Mouse (Mus musculus) megakaryocyte-erythroid progenitor cell, adult 5 weeks (primary cell): ENCODE measurements around the gene Il17rc. TPM values are rescaled to one million over a fixed set of nuclear protein-coding genes. Genes with fewer than 3 reads are reported as not detected.

Experiments
- polyA plus RNA-seq: library from polyadenylated mRNA; stranded (reverse); fragments of >175 nt; gene quantifications from 2 replicates; pipeline ENCODE4 v1.2.3, GENCODE M21; 2012

Il17rc gene
- 0.29 and 1.9 TPM in 2 replicates for polyA plus RNA-seq

GRCm38 (mm10) chr6:113471297-113471936, at the start of gene Il17rc:
Gene Il17rc (plus strand): TSS chr6:113471427.

GRCm38 (mm10) chr6:113435664-113436205, 35.5 kb upstream of the Il17rc start, which contains the start of gene Cidec:
Gene Cidec (minus strand): TSS chr6:113435760.

GRCm38 (mm10) chr6:113442442-113443090, 28.7 kb upstream of the Il17rc start, which contains the start of gene Jagn1:
Gene Jagn1 (plus strand): TSS chr6:113442569.

GRCm38 (mm10) chr6:113457952-113458534, 13.2 kb upstream of the Il17rc start, which contains the start of gene Il17re:
Gene Il17re (plus strand): TSS chr6:113458484.

GRCm38 (mm10) chr6:113483100-113483615, 11.9 kb downstream of the Il17rc start, which contains the start of gene Creld1:
Gene Creld1 (plus strand): TSS chr6:113483297.

GRCm38 (mm10) chr6:113501388-113502084, 30.3 kb downstream of the Il17rc start, which contains the start of gene Prrt3:
Gene Prrt3 (minus strand): TSS chr6:113501931.

GRCm38 (mm10) chr6:113530932-113531839, 60.0 kb downstream of the Il17rc start, which contains the start of the genes Emc3 and Fancd2:
Gene Emc3 (minus strand): TSS chr6:113531652.
Gene Fancd2 (plus strand): TSS chr6:113531682.

Other genes starting within 250 kb of the Il17rc start
- 123 and 129 TPM in 2 replicates for gene Mtmr14, start 233.6 kb upstream of the Il17rc start, polyA plus RNA-seq
- 0.23 and 0.43 TPM in 2 replicates for gene Cpne9, start 189.1 kb upstream of the Il17rc start, polyA plus RNA-seq
- 59.8 and 81.0 TPM in 2 replicates for gene Brpf1, start 164.3 kb upstream of the Il17rc start, polyA plus RNA-seq
- gene Ogg1, start 144.5 kb upstream of the Il17rc start, polyA plus RNA-seq = 7.7 and 9.1 TPM in 2 replicates
- gene Camk1, start 127.4 kb upstream of the Il17rc start, polyA plus RNA-seq = 18.7 and 21.9 TPM in 2 replicates
- 63.9 and 87.3 TPM in 2 replicates for gene Tada3, start 93.5 kb upstream of the Il17rc start, polyA plus RNA-seq
- 311 and 382 TPM in 2 replicates for gene Arpc4, start 93.3 kb upstream of the Il17rc start, polyA plus RNA-seq
- 7.2 and 7.8 TPM in 2 replicates for gene Ttll3, start 82.2 kb upstream of the Il17rc start, polyA plus RNA-seq
- gene Rpusd3, start 52.1 kb upstream of the Il17rc start, polyA plus RNA-seq = 77.9 and 81.6 TPM in 2 replicates
- gene Cidec, start 35.7 kb upstream of the Il17rc start, polyA plus RNA-seq = not detected in 2 replicates
- gene Jagn1, start 28.9 kb upstream of the Il17rc start, polyA plus RNA-seq = 11.1 and 13.2 TPM in 2 replicates
- 0.90 and 1.6 TPM in 2 replicates for gene Il17re, start 12.9 kb upstream of the Il17rc start, polyA plus RNA-seq
- gene Creld1, start 11.9 kb downstream of the Il17rc start, polyA plus RNA-seq = 37.0 and 42.1 TPM in 2 replicates
- 0.02 and 0.06 TPM in 2 replicates for gene Prrt3, start 30.5 kb downstream of the Il17rc start, polyA plus RNA-seq
- gene Emc3, start 60.2 kb downstream of the Il17rc start, polyA plus RNA-seq = 33.9 and 35.5 TPM in 2 replicates
- gene Fancd2, start 60.3 kb downstream of the Il17rc start, polyA plus RNA-seq = 1.6 and 2.2 TPM in 2 replicates
- gene Fancd2os, start 129.3 kb downstream of the Il17rc start, polyA plus RNA-seq = not detected in 2 replicates
- gene Brk1, start 133.3 kb downstream of the Il17rc start, polyA plus RNA-seq = 40.1 and 48.6 TPM in 2 replicates
- 7.0 and 7.1 TPM in 2 replicates for gene Vhl, start 152.5 kb downstream of the Il17rc start, polyA plus RNA-seq
- 44.0 and 46.5 TPM in 2 replicates for gene Irak2, start 167.0 kb downstream of the Il17rc start, polyA plus RNA-seq
- gene Tatdn2, start 225.6 kb downstream of the Il17rc start, polyA plus RNA-seq = 59.9 and 84.5 TPM in 2 replicates
- gene Ghrl, start 248.5 kb downstream of the Il17rc start, polyA plus RNA-seq = 1.3 TPM in 1 of 2 replicates, not detected in the other